Mouse (Mus musculus) thymus, adult 2 months (tissue): ENCODE data around the gene Bcl2l13. TPM values are rescaled to one million over a fixed set of nuclear protein-coding genes. Genes with fewer than 3 reads are reported as not detected.
"Not testable (repeated sequence)": the region's sequence is repeated elsewhere in the genome, so short reads cannot be mapped to it uniquely, and the experiment has no call there.

Source experiments
- DNase-seq: peaks from one replicate; pipeline ENCODE4 v3.0.0; 2021
- H3K27ac ChIP-seq: fragments of 200-500 bp; 2 replicates; pipeline ENCODE4 v1.5.1; 2012; ENCODE audit warnings: low read length, control low read depth; ENCODE audit not compliant: control insufficient read depth, insufficient read depth
- H3K27me3 ChIP-seq: fragments of 200-500 bp; 2 replicates; pipeline ENCODE4 v1.6.1; 2012; ENCODE audit warnings: mild to moderate bottlenecking, low read length, moderate library complexity, mixed read lengths; ENCODE audit not compliant: control insufficient read depth, insufficient read depth
- H3K36me3 ChIP-seq: fragments of 200-500 bp; 2 replicates; pipeline ENCODE4 v1.6.1; 2012; ENCODE audit warnings: mild to moderate bottlenecking, low read length, moderate library complexity; ENCODE audit not compliant: control insufficient read depth, insufficient read depth
- H3K4me1 ChIP-seq: fragments of 200-500 bp; replicated peaks from 2 replicates; pipeline ENCODE4 v1.6.1; 2012; ENCODE audit warnings: low read length; ENCODE audit not compliant: control insufficient read depth, insufficient read depth
- H3K4me3 ChIP-seq: fragments of 200-500 bp; 2 replicates; pipeline ENCODE4 v1.5.1; 2012; ENCODE audit warnings: mild to moderate bottlenecking, low read length, control low read depth, moderate library complexity; ENCODE audit not compliant: control insufficient read depth, insufficient read depth
- CTCF ChIP-seq: fragments of 200-500 bp; IDR thresholded peaks from 2 replicates; pipeline ENCODE4 v1.5.1; 2012; ENCODE audit warnings: mild to moderate bottlenecking, control low read depth, low read length, moderate library complexity, borderline replicate concordance; ENCODE audit not compliant: control insufficient read depth, poor library complexity, insufficient read depth; ENCODE audit errors: extremely low read depth
- POLR2A ChIP-seq: fragments of 200-500 bp; IDR thresholded peaks from 2 replicates; pipeline ENCODE4 v1.6.1; 2012; ENCODE audit warnings: mild to moderate bottlenecking, low read length, control low read depth, moderate library complexity; ENCODE audit not compliant: control insufficient read depth, poor library complexity, insufficient read depth; ENCODE audit errors: extremely low read depth
- WGBS: fragments of 180-500 bp; shearing (Covaris S2); methylation state at CpG from one replicate; pipeline ENCODE4 v1.1.7; 2018; 5-methylcytosine and 5-hydroxymethylcytosine counted together
- polyA plus RNA-seq: library from polyadenylated mRNA; depleted of rRNA; stranded (reverse); fragments of >200 nt; gene quantifications from 2 replicates; pipeline ENCODE4 v1.2.3, GENCODE M21; 2012

Bcl2l13 gene
- polyA plus RNA-seq, 1 experiment: 43.5 TPM

- Histone ChIP-seq H3K27me3 (no peaks in the 10 kb centered on the region), H3K27ac (no peak overlapping the region), H3K4me3 (no peak overlapping the region), H3K4me1 (no peaks in the 10 kb centered on the region), H3K36me3 (no peaks in the 10 kb centered on the region)
- no peak for DNase-seq
- TF ChIP-seq POLR2A (no peak), CTCF (no peak)
- 97% methylated on average over 7 of the region's 7 CpGs for WGBS
Observed at GRCm38 (mm10) chr6:120840258-120840657, 4.2 kb downstream of the Bcl2l13 start.

GRCm38 (mm10) chr6:120841754-120842153, 5.7 kb downstream of the Bcl2l13 start:
- Histone ChIP-seq H3K4me1 (no peaks in the 10 kb centered on the region), H3K27me3 (no peaks in the 10 kb centered on the region), H3K4me3 (no peak overlapping the region), H3K36me3 (no peaks in the 10 kb centered on the region), H3K27ac (no peak overlapping the region)
- TF ChIP-seq POLR2A (no peak), CTCF (no peak)
- WGBS: 95% methylated on average over 5 of the region's 5 CpGs
- DNase-seq: no peak

- not testable (repeated sequence) for H3K4me1 ChIP-seq, H3K27me3 ChIP-seq, H3K4me3 ChIP-seq, H3K27ac ChIP-seq, DNase-seq
- H3K36me3 ChIP-seq: peaks cover 16% of the 10 kb centered on the region
Observed at GRCm38 (mm10) chr6:120850720-120851119, 14.7 kb downstream of the Bcl2l13 start.

GRCm38 (mm10) chr6:120854413-120854812, 18.4 kb downstream of the Bcl2l13 start:
- TF ChIP-seq CTCF (no peak), POLR2A (no peak)
- DNase-seq: no peak
- Histone ChIP-seq H3K27me3 (no peaks in the 10 kb centered on the region), H3K4me3 (no peak overlapping the region), H3K27ac (no peak overlapping the region), H3K36me3 (peaks cover 4% of the 10 kb centered on the region; the same call in 1 of the 2 replicates), H3K4me1 (no peaks in the 10 kb centered on the region)
- WGBS: 88% methylated on average over 10 of the region's 10 CpGs

GRCm38 (mm10) chr6:120858217-120858711, 22.3 kb downstream of the Bcl2l13 start:
- no peak for TF ChIP-seq CTCF
- no peak for TF ChIP-seq POLR2A
- Histone ChIP-seq H3K36me3 (peaks cover 7% of the 10 kb centered on the region; the same call in 1 of the 2 replicates), H3K27me3 (no peaks in the 10 kb centered on the region), H3K27ac (no peak overlapping the region), H3K4me1 (no peaks in the 10 kb centered on the region), H3K4me3 (no peak overlapping the region)
- DNase-seq: no peak
- WGBS: 96% methylated on average over 8 of the region's 8 CpGs

- 91% methylated on average over 3 of the region's 3 CpGs for WGBS
- Histone ChIP-seq H3K4me1 (no peaks in the 10 kb centered on the region), H3K27me3 (no peaks in the 10 kb centered on the region), H3K4me3 (no peak overlapping the region), H3K27ac (no peak overlapping the region), H3K36me3 (peaks cover 13% of the 10 kb centered on the region)
- TF ChIP-seq POLR2A: no peak
- no peak for TF ChIP-seq CTCF
- no peak for DNase-seq
Observed at GRCm38 (mm10) chr6:120860079-120860478, 24.1 kb downstream of the Bcl2l13 start.

- DNase-seq: no peak
- no peak overlapping the region for H3K27ac ChIP-seq
- TF ChIP-seq POLR2A (no peak), CTCF (no peak)
- peaks cover 21% of the 10 kb centered on the region for H3K36me3 ChIP-seq
- H3K27me3 ChIP-seq: no peaks in the 10 kb centered on the region
- no peaks in the 10 kb centered on the region for H3K4me1 ChIP-seq
- WGBS: 51% methylated on average over 9 of the region's 9 CpGs
- H3K4me3 ChIP-seq: no peak overlapping the region
Observed at GRCm38 (mm10) chr6:120866051-120866814, 30.2 kb downstream of the Bcl2l13 start.
